Mouse (Mus musculus): ENCODE data around the gene Col3a1. TPM values are rescaled to one million over a fixed set of nuclear protein-coding genes. Genes with fewer than 3 reads are reported as not detected.
A peak's percentile ranks its signal among the peaks of the same experiment; 100 is the strongest.

Gene Col3a1
- 368 and 403 TPM in 2 replicates for polyA plus RNA-seq (2016; fragmentation: Nextera tagmentation; extraction: Ambion mirVana)

DNA sequence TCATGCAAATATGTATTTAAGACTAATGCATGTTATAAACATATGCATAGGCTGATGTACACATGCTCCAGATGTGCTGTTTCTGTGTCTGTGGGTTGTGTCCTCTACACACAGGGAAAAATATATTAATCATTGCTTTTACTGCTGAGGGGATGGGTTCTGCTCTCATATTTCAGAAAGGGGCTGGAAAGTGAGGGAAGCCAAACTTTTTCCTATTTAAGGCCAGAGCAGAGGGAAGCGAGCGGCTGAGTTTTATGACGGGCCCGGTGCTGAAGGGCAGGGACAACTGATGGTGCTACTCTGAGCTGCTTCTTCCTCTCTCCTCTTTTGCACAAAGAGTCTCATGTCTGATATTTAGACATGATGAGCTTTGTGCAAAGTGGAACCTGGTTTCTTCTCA lies at the start of gene Col3a1:
Gene Col3a1, plus strand, starts transcription at position 151 of the 400 bp plus-strand sequence.
- 82% methylated on average over 4 of the region's 4 CpGs for WGBS
- Histone ChIP-seq H3K4me3 (replicated peaks) (no peak within 1 kb of the TSS), H3K36me3 (replicated peaks) (no peaks in the 10 kb centered on the region), H3K9me3 (no peaks in the 10 kb centered on the region), H3K27ac (no peak within 1 kb of the TSS), H3K4me2 (no peak within 1 kb of the TSS), H3K27me3 (no peaks in the 10 kb centered on the region), H3K4me1 (no peaks in the 10 kb centered on the region), H3K9ac (no peak within 1 kb of the TSS)
- no peak for ATAC-seq (ENCODE audit: low FRiP score)

DNA sequence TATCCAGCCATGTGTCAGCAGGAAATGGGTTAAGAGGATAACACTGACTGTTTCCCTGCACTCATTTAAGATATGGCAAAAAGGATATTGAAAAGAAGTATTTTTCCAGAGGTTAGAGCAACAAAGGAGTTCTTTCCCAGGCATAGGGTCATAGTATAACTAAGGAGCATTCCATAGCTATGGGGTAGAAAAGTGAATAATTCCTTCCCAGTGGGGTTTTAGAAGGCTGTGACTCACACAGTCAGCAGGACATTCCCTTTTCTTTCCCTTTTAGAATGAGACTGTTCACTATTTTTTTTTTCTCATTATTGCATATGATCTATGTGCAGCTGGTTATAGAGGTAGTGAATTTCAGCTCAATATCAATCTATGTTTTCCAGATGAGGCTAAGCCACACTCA lies 41.9 kb upstream of the Col3a1 start:
- Histone ChIP-seq H3K4me3 (replicated peaks) (no peak overlapping the region), H3K27me3 (no peaks in the 10 kb centered on the region), H3K36me3 (replicated peaks) (no peaks in the 10 kb centered on the region), H3K4me2 (no peak overlapping the region), H3K9ac (no peak overlapping the region), H3K9me3 (no peaks in the 10 kb centered on the region), H3K4me1 (no peaks in the 10 kb centered on the region), H3K27ac (no peak overlapping the region)
- ATAC-seq (ENCODE audit: low FRiP score) = no peak

DNA sequence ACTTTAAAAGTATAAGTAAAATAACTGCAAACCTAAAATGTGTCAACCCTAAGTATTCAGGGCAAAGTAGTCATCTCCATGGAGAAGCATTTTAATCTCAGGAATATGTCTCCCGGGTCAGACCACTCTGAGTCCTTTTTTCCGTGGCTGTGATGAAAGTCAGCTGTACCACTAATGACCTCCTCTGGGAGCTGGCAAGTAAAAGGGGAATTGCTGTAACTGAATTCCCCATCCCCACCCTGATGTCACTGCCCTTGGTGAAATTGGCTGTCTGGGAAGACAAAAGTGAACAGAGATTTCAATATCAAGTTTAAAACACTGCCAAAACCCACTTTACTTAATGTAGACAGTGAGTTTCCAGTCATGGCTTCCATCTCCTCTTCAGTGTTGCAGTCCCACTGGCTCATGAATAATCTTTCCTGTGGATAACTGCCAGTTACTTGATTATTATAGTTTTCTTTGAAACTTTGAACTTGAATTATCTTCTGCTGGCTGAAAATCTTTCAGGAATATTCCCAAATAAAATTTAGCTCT lies 35.3 kb upstream of the Col3a1 start:
- Histone ChIP-seq H3K36me3 (replicated peaks) (no peaks in the 10 kb centered on the region), H3K9ac (no peak overlapping the region), H3K4me2 (no peak overlapping the region), H3K9me3 (no peaks in the 10 kb centered on the region), H3K27me3 (no peaks in the 10 kb centered on the region), H3K27ac (no peak overlapping the region), H3K4me1 (no peaks in the 10 kb centered on the region), H3K4me3 (replicated peaks) (no peak overlapping the region)
- no peak for ATAC-seq (ENCODE audit: low FRiP score)
- WGBS = 75% methylated on average over 2 of the region's 2 CpGs

- H3K27me3 ChIP-seq = no peaks in the 10 kb centered on the region
- H3K27ac ChIP-seq = no peak overlapping the region
- no peak overlapping the region for H3K4me3 ChIP-seq (replicated peaks)
- H3K36me3 ChIP-seq (replicated peaks) = no peaks in the 10 kb centered on the region
- 82% methylated on average over 1 of the region's 1 CpGs for WGBS
- H3K4me1 ChIP-seq = no peaks in the 10 kb centered on the region
- H3K4me2 ChIP-seq = no peak overlapping the region
- H3K9me3 ChIP-seq = no peaks in the 10 kb centered on the region
- no peak overlapping the region for H3K9ac ChIP-seq
- ATAC-seq (ENCODE audit: low FRiP score) = no peak
Observed at GRCm38 (mm10) chr1:45287954-45288353, 23.4 kb upstream of the Col3a1 start.

GRCm38 (mm10) chr1:45290037-45290436 lies 21.3 kb upstream of the Col3a1 start:
- 82% methylated on average over 4 of the region's 4 CpGs for WGBS
- no peak overlapping the region for H3K4me2 ChIP-seq
- ATAC-seq (ENCODE audit: low FRiP score) = no peak

GRCm38 (mm10) chr1:45299394-45300119 lies 11.8 kb upstream of the Col3a1 start:
- 81% methylated on average over 3 of the region's 3 CpGs for WGBS

More at GRCm38 (mm10) chr1:45290037-45290436, 21.3 kb upstream of the Col3a1 start:
- H3K9ac ChIP-seq = no peak overlapping the region
- H3K9me3 ChIP-seq = no peaks in the 10 kb centered on the region
- H3K4me1 ChIP-seq = no peaks in the 10 kb centered on the region
- no peak overlapping the region for H3K4me3 ChIP-seq (replicated peaks)
- no peaks in the 10 kb centered on the region for H3K27me3 ChIP-seq
- no peaks in the 10 kb centered on the region for H3K36me3 ChIP-seq (replicated peaks)
- H3K27ac ChIP-seq = no peak overlapping the region

GRCm38 (mm10) chr1:45304273-45304672 lies 7.1 kb upstream of the Col3a1 start:
- WGBS = 76% methylated on average over 1 of the region's 1 CpGs
- no peak overlapping the region for H3K4me2 ChIP-seq
- H3K9me3 ChIP-seq = no peaks in the 10 kb centered on the region
- H3K27ac ChIP-seq = no peak overlapping the region
- H3K36me3 ChIP-seq (replicated peaks) = no peaks in the 10 kb centered on the region
- H3K9ac ChIP-seq = no peak overlapping the region
- no peak overlapping the region for H3K4me3 ChIP-seq (replicated peaks)
- no peaks in the 10 kb centered on the region for H3K4me1 ChIP-seq
- no peaks in the 10 kb centered on the region for H3K27me3 ChIP-seq
- no peak for ATAC-seq (ENCODE audit: low FRiP score)

More at GRCm38 (mm10) chr1:45299394-45300119, 11.8 kb upstream of the Col3a1 start:
- Histone ChIP-seq H3K27me3 (no peaks in the 10 kb centered on the region), H3K4me1 (no peaks in the 10 kb centered on the region), H3K9me3 (no peaks in the 10 kb centered on the region), H3K4me2 (no peak overlapping the region), H3K27ac (no peak overlapping the region), H3K9ac (no peak overlapping the region), H3K4me3 (replicated peaks) (no peak overlapping the region), H3K36me3 (replicated peaks) (no peaks in the 10 kb centered on the region)
- no peak for ATAC-seq (ENCODE audit: low FRiP score)

- no peak overlapping the region for H3K27ac ChIP-seq
- no peak overlapping the region for H3K4me2 ChIP-seq
- no peak for ATAC-seq (ENCODE audit: low FRiP score)
Observed at GRCm38 (mm10) chr1:45309015-45309414, 2.3 kb upstream of the Col3a1 start.

DNA sequence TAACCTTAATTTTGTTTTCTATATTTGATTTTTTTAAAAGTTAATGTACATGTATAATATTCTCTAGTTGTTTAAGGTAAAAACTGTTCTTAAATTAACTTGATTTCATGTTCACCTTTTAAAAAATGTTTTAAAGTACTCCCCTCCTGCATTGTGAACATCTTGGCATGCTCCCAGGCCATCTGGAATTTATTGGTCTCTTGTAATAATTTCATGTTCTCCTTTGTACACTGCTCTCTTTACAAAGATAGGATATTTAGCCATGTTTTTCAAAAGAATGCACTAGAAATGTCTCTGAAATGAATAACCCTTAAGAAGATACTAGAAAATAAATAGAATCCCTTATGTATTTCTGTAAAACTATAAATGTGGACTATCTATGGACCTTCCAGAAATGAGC lies 624 bp downstream of the Col3a1 start:
- Histone ChIP-seq H3K36me3 (replicated peaks) (no peaks in the 10 kb centered on the region), H3K27me3 (no peaks in the 10 kb centered on the region), H3K4me1 (no peaks in the 10 kb centered on the region), H3K9me3 (no peaks in the 10 kb centered on the region), H3K27ac (no peak overlapping the region), H3K4me3 (replicated peaks) (no peak overlapping the region), H3K4me2 (no peak overlapping the region), H3K9ac (no peak overlapping the region)
- ATAC-seq (ENCODE audit: low FRiP score) = no peak

More at GRCm38 (mm10) chr1:45309015-45309414, 2.3 kb upstream of the Col3a1 start:
- 73% methylated on average over 2 of the region's 2 CpGs for WGBS
- Histone ChIP-seq H3K9ac (no peak overlapping the region), H3K27me3 (no peaks in the 10 kb centered on the region), H3K9me3 (no peaks in the 10 kb centered on the region), H3K4me1 (no peaks in the 10 kb centered on the region), H3K4me3 (replicated peaks) (no peak overlapping the region), H3K36me3 (replicated peaks) (no peaks in the 10 kb centered on the region)

DNA sequence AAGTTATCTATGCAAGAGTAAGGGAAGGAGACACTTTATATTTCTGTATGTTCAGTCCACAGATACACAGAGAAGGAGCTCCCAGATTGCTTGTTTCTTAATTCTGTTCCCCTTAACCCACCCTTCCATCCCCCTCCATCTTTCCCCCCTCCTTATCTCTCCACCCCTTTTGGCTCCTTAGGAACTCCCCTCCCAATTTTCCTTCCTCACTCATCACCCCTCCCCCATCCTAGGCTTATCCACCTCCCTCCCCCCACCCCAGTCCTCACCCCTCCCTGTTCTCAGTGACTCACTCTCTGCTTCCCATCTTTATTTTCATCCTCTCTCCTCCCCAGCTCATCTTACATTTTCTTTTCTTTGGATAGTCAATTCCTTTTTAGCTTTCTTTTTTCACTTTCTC lies 1.5 kb downstream of the Col3a1 start:
- Histone ChIP-seq H3K9me3 (no peaks in the 10 kb centered on the region), H3K4me1 (no peaks in the 10 kb centered on the region), H3K4me2 (no peak overlapping the region), H3K27me3 (no peaks in the 10 kb centered on the region), H3K9ac (no peak overlapping the region), H3K4me3 (replicated peaks) (no peak overlapping the region), H3K36me3 (replicated peaks) (no peaks in the 10 kb centered on the region), H3K27ac (no peak overlapping the region)
- no peak for ATAC-seq (ENCODE audit: low FRiP score)

DNA sequence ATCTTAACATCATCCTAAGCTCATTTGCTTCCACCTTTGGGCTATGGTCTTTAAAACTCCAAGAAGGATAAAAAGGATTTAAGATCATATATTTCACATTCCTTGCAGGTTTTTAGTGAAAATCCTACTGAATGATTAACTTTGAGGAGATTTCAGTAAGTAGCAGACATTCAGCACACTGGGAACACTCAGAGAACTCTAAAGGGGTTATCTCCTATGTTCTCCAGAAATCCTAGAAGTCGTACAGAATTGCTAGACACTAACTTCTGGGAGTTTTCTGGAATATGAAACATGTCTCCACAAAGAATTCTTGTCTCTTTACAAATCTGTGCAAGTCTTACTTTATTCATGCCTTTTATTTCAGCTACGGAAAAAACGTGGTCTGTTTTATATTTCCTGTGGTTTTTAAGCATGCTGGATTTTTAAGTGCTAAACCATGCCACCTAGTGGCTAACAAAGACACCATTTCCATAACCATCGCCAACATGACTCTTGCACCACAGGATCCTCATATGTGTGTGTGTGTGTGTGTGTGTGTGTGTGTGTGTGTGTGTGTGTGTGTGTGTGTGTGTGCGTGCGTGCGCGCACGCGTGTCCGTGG lies 2.5 kb downstream of the Col3a1 start:
- Histone ChIP-seq H3K27me3 (no peaks in the 10 kb centered on the region), H3K4me1 (no peaks in the 10 kb centered on the region), H3K27ac (no peak overlapping the region), H3K4me3 (replicated peaks) (no peak overlapping the region; the same call in 1 of the 2 replicates), H3K36me3 (replicated peaks) (no peaks in the 10 kb centered on the region), H3K9ac (no peak overlapping the region), H3K4me2 (peak overlapping the region; percentile 32; the same call in 1 of the 2 replicates), H3K9me3 (no peaks in the 10 kb centered on the region)
- ATAC-seq (ENCODE audit: low FRiP score) = peak; percentile 82
- 18% methylated on average over 10 of the region's 11 CpGs for WGBS

DNA sequence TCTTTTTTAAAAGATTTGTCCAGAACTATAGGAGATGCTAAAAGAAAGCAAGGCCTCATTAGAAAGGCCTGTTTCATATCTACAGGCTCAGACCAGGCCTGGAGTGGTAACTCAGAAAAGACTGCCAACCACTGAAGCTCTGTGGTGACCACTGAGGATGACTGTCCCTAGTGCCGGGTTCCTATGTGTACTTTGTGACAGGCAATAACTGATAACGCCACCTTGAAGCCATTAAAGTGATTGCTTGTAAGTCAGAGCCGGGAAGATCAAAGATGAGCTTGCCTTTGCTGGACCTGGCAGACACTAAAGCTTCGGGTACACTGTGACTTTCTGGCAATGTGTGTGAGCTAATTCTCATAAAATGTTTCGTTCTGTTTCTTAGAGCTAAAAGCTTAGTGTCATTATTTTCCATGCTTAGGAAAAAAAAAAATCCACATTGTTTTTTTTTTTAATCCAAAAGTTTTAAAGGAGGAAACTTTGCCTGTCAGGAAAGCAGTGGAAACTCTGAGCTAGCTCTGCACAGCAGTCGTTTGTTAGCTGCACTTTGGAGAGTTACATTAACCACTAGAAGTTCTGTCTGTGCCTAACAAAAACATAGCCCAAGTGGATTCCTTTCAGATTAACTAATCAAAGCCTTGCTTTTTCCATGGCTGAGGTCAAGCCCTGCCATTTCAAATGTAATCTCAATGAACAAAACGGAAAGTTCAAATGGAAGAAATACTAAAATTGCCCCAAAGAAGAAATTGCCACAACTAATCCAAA lies 4.6 kb downstream of the Col3a1 start:
- no peak for ATAC-seq (ENCODE audit: low FRiP score)
- H3K9ac ChIP-seq = no peak overlapping the region
- no peak overlapping the region for H3K27ac ChIP-seq
- H3K27me3 ChIP-seq = no peaks in the 10 kb centered on the region
- no peaks in the 10 kb centered on the region for H3K36me3 ChIP-seq (replicated peaks)
- WGBS = 43% methylated on average over 7 of the region's 7 CpGs
- H3K4me2 ChIP-seq = no peak overlapping the region
- no peaks in the 10 kb centered on the region for H3K9me3 ChIP-seq
- H3K4me1 ChIP-seq = no peaks in the 10 kb centered on the region
- H3K4me3 ChIP-seq (replicated peaks) = no peak overlapping the region

All from forebrain, embryonic 12.5 days (tissue).